In genomic region chr4:129464286-129464815, GRCm38 (mm10) we compare ENCODE assay signal across 25 mouse cellular contexts. TPM values are rescaled to one million over a fixed set of nuclear protein-coding genes. Genes with fewer than 3 reads are reported as not detected.
DNase-seq lines count a peak whose midpoint lies in the region; ATAC-seq and TF ChIP-seq lines count a peak whose summit lies in the region.
"Had no signal": no experiment of that assay in that cellular context is flagged by ENCODE, and none has a peak within 500 bp of the region (broad histone marks: within the 10 kb centered on the region; RNA-seq: fewer than 3 reads in every experiment).

No protein-coding gene starts in this region.

- WGBS in bone marrow, adult 2 months = 52% methylated on average over 4 of the region's 4 CpGs
- 79% methylated on average over 4 of the region's 4 CpGs for WGBS in liver, embryonic 11.5 days
- WGBS in hindbrain, embryonic 16.5 days = 86% methylated on average over 4 of the region's 4 CpGs

- peak overlapping the region; percentile 97 for H3K27ac ChIP-seq in bone marrow, adult 2 months (ENCODE audit: control insufficient read depth, insufficient read depth, low read depth, low read length, poor library complexity)
- peak overlapping the region; percentile 88 for H3K27ac ChIP-seq in liver, embryonic 11.5 days (ENCODE audit: low read depth, low read length)
- no peak overlapping the region for H3K27ac ChIP-seq in hindbrain, embryonic 16.5 days (ENCODE audit: low read depth, low read length)
- H3K27ac ChIP-seq: forebrain, embryonic 13.5 days; hindbrain, embryonic 15.5 days; limb, embryonic 15.5 days; midbrain, embryonic 10.5 days; neural tube, embryonic 12.5 days had no signal

- peaks cover 69% of the 10 kb centered on the region for H3K36me3 ChIP-seq in megakaryocyte, embryonic 14.5 days (replicated peaks; ENCODE audit: low read length)
- peaks cover 27% of the 10 kb centered on the region for H3K36me3 ChIP-seq in liver, embryonic 11.5 days (ENCODE audit: control insufficient read depth, insufficient read depth, low read length)
- H3K36me3 ChIP-seq in hindbrain, embryonic 16.5 days (ENCODE audit: control insufficient read depth, insufficient read depth, low read length) = peaks cover 20% of the 10 kb centered on the region

- intact Hi-C loops in heart, postnatal 14 days (cut with DNase I) = no loop called here

- H3K4me3 ChIP-seq in megakaryocyte, embryonic 14.5 days (replicated peaks) = peak overlapping the region; percentile 65
- peak overlapping the region; percentile 47 for H3K4me3 ChIP-seq in bone marrow, adult 2 months (replicated peaks; ENCODE audit: control insufficient read depth, low read depth, low read length)
- no peak overlapping the region for H3K4me3 ChIP-seq in liver, embryonic 11.5 days (ENCODE audit: low read depth, low read length)
- no peak overlapping the region for H3K4me3 ChIP-seq in hindbrain, embryonic 16.5 days (ENCODE audit: low read length)
- H3K4me3 ChIP-seq: forebrain, embryonic 13.5 days; hindbrain, embryonic 15.5 days; limb, embryonic 15.5 days; midbrain, embryonic 10.5 days; neural tube, embryonic 12.5 days had no signal

- no peak for ATAC-seq in megakaryocyte, adult 5-6 weeks (ENCODE audit: poor library complexity, severe bottlenecking)
- ATAC-seq in liver, embryonic 11.5 days (replicated peaks; ENCODE audit: low FRiP score) = no peak
- no peak for ATAC-seq in hindbrain, embryonic 16.5 days
- ATAC-seq: forebrain, embryonic 13.5 days had no signal

- no peaks in the 10 kb centered on the region for H3K9me3 ChIP-seq in megakaryocyte, embryonic 14.5 days
- no peaks in the 10 kb centered on the region for H3K9me3 ChIP-seq in liver, embryonic 11.5 days (ENCODE audit: control insufficient read depth, low read length)
- H3K9me3 ChIP-seq in hindbrain, embryonic 16.5 days (ENCODE audit: control insufficient read depth, low read length) = no peaks in the 10 kb centered on the region
- H3K9me3 ChIP-seq: forebrain, embryonic 13.5 days; G1E; hindbrain, embryonic 15.5 days; limb, embryonic 15.5 days; midbrain, embryonic 10.5 days; neural tube, embryonic 12.5 days had no signal

- DNase-seq in liver, embryonic 11.5 days (ENCODE audit: low spot score) = no peak
- DNase-seq in thymus, postnatal 36 days = no peak
- DNase-seq in heart, postnatal 14 days = no peak
- DNase-seq: adrenal gland, adult 8-10 months; cerebellum, adult 8-10 months; gastrocnemius, postnatal 36 days; heart, postnatal 10 days; kidney, adult 18-20 months; lung, postnatal 14 days; right cerebral cortex, postnatal 14 days had no signal

- H3K4me2 ChIP-seq in liver, embryonic 11.5 days = peak overlapping the region; percentile 76
- no peak overlapping the region for H3K4me2 ChIP-seq in hindbrain, embryonic 16.5 days (ENCODE audit: low read length)
- H3K4me2 ChIP-seq: forebrain, embryonic 13.5 days; hindbrain, embryonic 15.5 days; limb, embryonic 15.5 days; neural tube, embryonic 12.5 days had no signal

- no peak for TF ChIP-seq POLR2A in bone marrow, adult 2 months (IDR thresholded peaks at IDR 0.05; ENCODE audit: borderline replicate concordance, control insufficient read depth, low read depth, low read length)

- no peak for TF ChIP-seq CTCF in bone marrow, adult 2 months (IDR thresholded peaks at IDR 0.05; ENCODE audit: control insufficient read depth, insufficient read depth, low read length)

- H3K9ac ChIP-seq in liver, embryonic 11.5 days (ENCODE audit: low read depth, low read length) = peak overlapping the region; percentile 52; the same call in 1 of the 2 replicates
- H3K9ac ChIP-seq in hindbrain, embryonic 16.5 days (ENCODE audit: low read depth, low read length) = no peak overlapping the region
- H3K9ac ChIP-seq: forebrain, embryonic 13.5 days; hindbrain, embryonic 15.5 days; limb, embryonic 15.5 days; neural tube, embryonic 12.5 days had no signal

- no peaks in the 10 kb centered on the region for H3K27me3 ChIP-seq in megakaryocyte, embryonic 14.5 days (replicated peaks)
- H3K27me3 ChIP-seq in liver, embryonic 11.5 days (replicated peaks; ENCODE audit: control insufficient read depth, insufficient read depth, low read length) = no peaks in the 10 kb centered on the region
- no peaks in the 10 kb centered on the region for H3K27me3 ChIP-seq in hindbrain, embryonic 16.5 days (replicated peaks; ENCODE audit: control insufficient read depth, insufficient read depth, low read length)
- H3K27me3 ChIP-seq: forebrain, embryonic 13.5 days; hindbrain, embryonic 15.5 days; limb, embryonic 15.5 days; neural tube, embryonic 12.5 days had no signal

- peaks cover 50% of the 10 kb centered on the region for H3K4me1 ChIP-seq in megakaryocyte, embryonic 14.5 days
- H3K4me1 ChIP-seq in bone marrow, adult 2 months (ENCODE audit: control insufficient read depth, insufficient read depth, low read length) = peaks cover 7% of the 10 kb centered on the region; the same call in 1 of the 2 replicates
- H3K4me1 ChIP-seq in liver, embryonic 11.5 days (replicated peaks; ENCODE audit: control insufficient read depth, insufficient read depth, low read length) = peaks cover 25% of the 10 kb centered on the region
- H3K4me1 ChIP-seq in hindbrain, embryonic 16.5 days (ENCODE audit: control insufficient read depth, insufficient read depth, low read depth, low read length) = peaks cover 8% of the 10 kb centered on the region

RNA-seq across cellular contexts. Expression of gene Bsdc1, which starts 3.0 kb away (rescaled TPM):
- polyA plus RNA-seq in megakaryocyte, embryonic 14.5 days (2012; ENCODE audit: insufficient read depth, low replicate concordance) = 19.2 and 43.3 TPM in 2 replicates
- total RNA-seq in megakaryocyte, adult 5-6 weeks (2015) = 24.3 and 24.9 TPM in 2 replicates
- total RNA-seq in megakaryocyte, adult 5-6 weeks (2017) = 28.5 and 35.8 TPM in 2 replicates
- polyA plus RNA-seq in bone marrow, adult 2 months (2011; ENCODE audit: insufficient read depth, insufficient read length, low replicate concordance, missing spikeins) = 96.2 and 127 TPM in 2 replicates
- polyA plus RNA-seq in liver, embryonic 11.5 days (2014; fragmentation: Nextera tagmentation; extraction: Ambion mirVana) = 21.6 and 22.5 TPM in 2 replicates
- 34.6 and 37.4 TPM in 2 replicates for polyA plus RNA-seq in hindbrain, embryonic 16.5 days (2015; fragmentation: Nextera tagmentation; extraction: Ambion mirVana)
- 10 to 100 TPM; 39.6 to 43.9 TPM for total RNA-seq in heart, postnatal 14 days (2021)

RNA-seq across cellular contexts. Expression of gene Zbtb8b, which starts 23.7 kb away (rescaled TPM):
- not detected in 2 replicates for polyA plus RNA-seq in megakaryocyte, embryonic 14.5 days (2012; ENCODE audit: insufficient read depth, low replicate concordance)
- not detected in 2 replicates for total RNA-seq in megakaryocyte, adult 5-6 weeks (2015)
- total RNA-seq in megakaryocyte, adult 5-6 weeks (2017) = not detected in 2 replicates
- not detected in 2 replicates for polyA plus RNA-seq in bone marrow, adult 2 months (2011; ENCODE audit: insufficient read depth, insufficient read length, low replicate concordance, missing spikeins)
- 2.4 and 2.8 TPM in 2 replicates for polyA plus RNA-seq in liver, embryonic 11.5 days (2014; fragmentation: Nextera tagmentation; extraction: Ambion mirVana)
- 18.0 and 19.2 TPM in 2 replicates for polyA plus RNA-seq in hindbrain, embryonic 16.5 days (2015; fragmentation: Nextera tagmentation; extraction: Ambion mirVana)
- total RNA-seq in heart, postnatal 14 days (2021) = under 1 TPM; 0.29 to 0.32 TPM
- total RNA-seq: gastrocnemius, postnatal 36 days; monocyte, adult 5-6 weeks had no signal
- polyA plus RNA-seq: G1E had no signal

RNA-seq across cellular contexts. Expression of gene Tssk3, which starts 26.5 kb away (rescaled TPM):
- not detected in 2 replicates for polyA plus RNA-seq in megakaryocyte, embryonic 14.5 days (2012; ENCODE audit: insufficient read depth, low replicate concordance)
- total RNA-seq in megakaryocyte, adult 5-6 weeks (2015) = not detected in 2 replicates
- total RNA-seq in megakaryocyte, adult 5-6 weeks (2017) = not detected in 2 replicates
- not detected in 2 replicates for polyA plus RNA-seq in bone marrow, adult 2 months (2011; ENCODE audit: insufficient read depth, insufficient read length, low replicate concordance, missing spikeins)
- polyA plus RNA-seq in liver, embryonic 11.5 days (2014; fragmentation: Nextera tagmentation; extraction: Ambion mirVana) = not detected in 2 replicates
- polyA plus RNA-seq in hindbrain, embryonic 16.5 days (2015; fragmentation: Nextera tagmentation; extraction: Ambion mirVana) = 0.72 and 0.79 TPM in 2 replicates
- not detected for total RNA-seq in heart, postnatal 14 days (2021)
- total RNA-seq: adrenal gland, adult 8-10 months; gastrocnemius, postnatal 36 days; heart, postnatal 10 days; layer of hippocampus, postnatal 25 days; monocyte, adult 5-6 weeks had no signal
- polyA plus RNA-seq: embryonic facial prominence, embryonic 14.5 days; forebrain, embryonic 13.5 days; G1E; limb, embryonic 15.5 days; midbrain, embryonic 10.5 days; neural tube, embryonic 12.5 days; urinary bladder, adult 2 months had no signal

RNA-seq across cellular contexts. Expression of gene Fam229a, which starts 26.6 kb away (rescaled TPM):
- polyA plus RNA-seq in megakaryocyte, embryonic 14.5 days (2012; ENCODE audit: insufficient read depth, low replicate concordance) = 2.1 TPM in 1 of 2 replicates, not detected in the other
- not detected in 2 replicates for total RNA-seq in megakaryocyte, adult 5-6 weeks (2015)
- total RNA-seq in megakaryocyte, adult 5-6 weeks (2017) = not detected in 2 replicates
- polyA plus RNA-seq in bone marrow, adult 2 months (2011; ENCODE audit: insufficient read depth, insufficient read length, low replicate concordance, missing spikeins) = 2.8 TPM in 1 of 2 replicates, not detected in the other
- not detected in 2 replicates for polyA plus RNA-seq in liver, embryonic 11.5 days (2014; fragmentation: Nextera tagmentation; extraction: Ambion mirVana)
- 0.81 and 1.4 TPM in 2 replicates for polyA plus RNA-seq in hindbrain, embryonic 16.5 days (2015; fragmentation: Nextera tagmentation; extraction: Ambion mirVana)
- not detected for total RNA-seq in heart, postnatal 14 days (2021)
- total RNA-seq: G1E; gastrocnemius, postnatal 36 days; heart, postnatal 10 days; layer of hippocampus, postnatal 25 days; left cerebral cortex, postnatal 25 days; monocyte, adult 5-6 weeks had no signal
- polyA plus RNA-seq: embryonic facial prominence, embryonic 14.5 days; forebrain, embryonic 13.5 days; G1E; limb, embryonic 15.5 days; midbrain, embryonic 10.5 days; neural tube, embryonic 12.5 days had no signal

RNA-seq across cellular contexts. Expression of gene Marcksl1, which starts 49.0 kb away (rescaled TPM):
- 5.0 and 61.7 TPM in 2 replicates for polyA plus RNA-seq in megakaryocyte, embryonic 14.5 days (2012; ENCODE audit: insufficient read depth, low replicate concordance)
- total RNA-seq in megakaryocyte, adult 5-6 weeks (2015) = 28.5 and 32.6 TPM in 2 replicates
- total RNA-seq in megakaryocyte, adult 5-6 weeks (2017) = 25.4 and 29.3 TPM in 2 replicates
- 14.6 and 53.8 TPM in 2 replicates for polyA plus RNA-seq in bone marrow, adult 2 months (2011; ENCODE audit: insufficient read depth, insufficient read length, low replicate concordance, missing spikeins)
- polyA plus RNA-seq in liver, embryonic 11.5 days (2014; fragmentation: Nextera tagmentation; extraction: Ambion mirVana) = 388 and 395 TPM in 2 replicates
- polyA plus RNA-seq in hindbrain, embryonic 16.5 days (2015; fragmentation: Nextera tagmentation; extraction: Ambion mirVana) = 1,546 and 1,575 TPM in 2 replicates
- total RNA-seq in heart, postnatal 14 days (2021) = 10 to 100 TPM; 13.6 to 23.8 TPM

Comparison
In these comparisons a context has a peak if more than half of its experiments do, and no peak if none do; other contexts are left out.
1. H3K4me3 ChIP-seq: peak in megakaryocyte, embryonic 14.5 days (single experiment) and bone marrow, adult 2 months (single experiment); none in liver, embryonic 11.5 days (single experiment) and hindbrain, embryonic 16.5 days (single experiment).